Mouse (Mus musculus) myocyte (in vitro differentiated cells): ENCODE measurements around the gene Odr4.

Source experiments
- POLR2A ChIP-seq: IDR thresholded peaks from one replicate; pipeline ENCODE4 v1.6.1; 2011; ENCODE audit warnings: low read depth, mild to moderate bottlenecking, control low read depth, moderate library complexity; ENCODE audit not compliant: insufficient read length
- POLR2AphosphoS2 ChIP-seq: IDR thresholded peaks from one replicate; pipeline ENCODE4 v1.6.1; 2011; ENCODE audit warnings: low read depth, control low read depth; ENCODE audit not compliant: insufficient read length

- TF ChIP-seq POLR2AphosphoS2 (no peak), POLR2A (no peak)
Observed at GRCm38 (mm10) chr1:150425665-150426064, 32.8 kb upstream of the Odr4 start.
